Mouse (Mus musculus) limb, embryonic 13.5 days (tissue): ENCODE measurements around the gene Inpp5a. TPM values are rescaled to one million over a fixed set of nuclear protein-coding genes. Genes with fewer than 3 reads are reported as not detected.

Experiments used
- ATAC-seq: fragments of 200-750 bp; cut with Nextera tagmentation; 2 replicates; pipeline ENCODE4 v1.8.0; 2017; ENCODE audit warnings: low read depth, moderate number of reproducible peaks, moderate TSS enrichment; ENCODE audit not compliant: low FRiP score
- H3K27ac ChIP-seq: fragments of 300-500 bp; sonication (generic); 2 replicates; pipeline ENCODE4 v1.5.1; 2015; ENCODE audit warnings: inconsistent platforms, mild to moderate bottlenecking, moderate library complexity
- H3K27me3 ChIP-seq: fragments of 300-500 bp; sonication (generic); 2 replicates; pipeline ENCODE4 v1.6.1; 2015; ENCODE audit warnings: mild to moderate bottlenecking, inconsistent platforms
- H3K36me3 ChIP-seq: fragments of 300-500 bp; sonication (generic); 2 replicates; pipeline ENCODE4 v1.6.1; 2015; ENCODE audit warnings: inconsistent platforms, mild to moderate bottlenecking, moderate library complexity
- H3K4me1 ChIP-seq: fragments of 300-500 bp; sonication (generic); 2 replicates; pipeline ENCODE4 v1.6.1; 2015; ENCODE audit warnings: inconsistent platforms
- H3K4me2 ChIP-seq: fragments of 300-500 bp; sonication (generic); replicated peaks from 2 replicates; pipeline ENCODE4 v1.6.1; 2015; ENCODE audit warnings: inconsistent platforms, mild to moderate bottlenecking, moderate library complexity
- H3K4me3 ChIP-seq: fragments of 300-500 bp; sonication (generic); 2 replicates; pipeline ENCODE4 v1.5.1; 2015; ENCODE audit warnings: moderate library complexity, mild to moderate bottlenecking, inconsistent platforms
- H3K9ac ChIP-seq: fragments of 300-500 bp; sonication (generic); 2 replicates; pipeline ENCODE4 v1.6.1; 2015; ENCODE audit warnings: mild to moderate bottlenecking, inconsistent platforms
- H3K9me3 ChIP-seq: fragments of 300-500 bp; sonication (generic); 2 replicates; pipeline ENCODE4 v1.6.1; 2016; ENCODE audit warnings: inconsistent platforms
- WGBS: fragments of 180-500 bp; shearing (Covaris S2); methylation state at CpG from one replicate; pipeline ENCODE4 v1.1.7; 2015; 5-methylcytosine and 5-hydroxymethylcytosine counted together
- polyA plus RNA-seq: library from polyadenylated mRNA; unstranded; fragments of >200 nt; fragmentation: Nextera tagmentation; extraction: Ambion mirVana; gene quantifications from 2 replicates; pipeline ENCODE4 v1.2.1, GENCODE M21; 2015

The Inpp5a gene
- polyA plus RNA-seq, 1 experiment from 2014 or later: 25.2 TPM

DNA sequence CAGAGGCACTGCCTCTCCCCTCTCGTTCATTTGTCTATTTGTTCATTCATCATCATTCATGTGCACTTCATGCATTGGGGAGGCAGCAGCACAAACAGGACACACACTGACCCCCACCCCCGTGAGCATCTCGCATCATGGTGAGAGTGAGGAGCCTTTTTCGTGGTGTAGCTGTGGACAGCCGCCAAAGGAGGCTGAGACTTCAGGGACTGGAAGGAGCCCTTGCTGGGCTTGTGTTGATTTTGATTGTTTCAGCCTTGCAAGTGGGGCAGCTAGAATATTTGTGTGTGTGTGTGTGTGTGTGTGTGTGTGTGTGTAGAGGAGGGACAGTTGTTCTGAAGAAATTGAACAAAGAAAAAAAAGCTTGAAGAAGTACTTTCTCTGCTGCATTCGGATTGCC, 67.8 kb downstream of the Inpp5a start:
- H3K4me2 ChIP-seq: no peak overlapping the region
- H3K9ac ChIP-seq: no peak overlapping the region
- ATAC-seq: no peak
- H3K4me3 ChIP-seq: no peak overlapping the region
- H3K9me3 ChIP-seq: no peaks in the 10 kb centered on the region
- no peak overlapping the region; the same call in 1 of the 2 replicates for H3K27ac ChIP-seq
- H3K36me3 ChIP-seq: no peaks in the 10 kb centered on the region
- no peaks in the 10 kb centered on the region for H3K27me3 ChIP-seq
- H3K4me1 ChIP-seq: no peaks in the 10 kb centered on the region
- 71% methylated on average over 6 of the region's 6 CpGs for WGBS

GRCm38 (mm10) chr7:139461344-139461743, 72.4 kb downstream of the Inpp5a start:
- H3K9me3 ChIP-seq: no peaks in the 10 kb centered on the region
- 92% methylated on average over 12 of the region's 12 CpGs for WGBS
- no peaks in the 10 kb centered on the region for H3K27me3 ChIP-seq
- no peak for ATAC-seq
- H3K9ac ChIP-seq: no peak overlapping the region
- peaks cover 1% of the 10 kb centered on the region for H3K4me1 ChIP-seq
- no peak overlapping the region for H3K4me2 ChIP-seq
- H3K36me3 ChIP-seq: no peaks in the 10 kb centered on the region
- no peak overlapping the region for H3K4me3 ChIP-seq
- H3K27ac ChIP-seq: no peak overlapping the region

DNA sequence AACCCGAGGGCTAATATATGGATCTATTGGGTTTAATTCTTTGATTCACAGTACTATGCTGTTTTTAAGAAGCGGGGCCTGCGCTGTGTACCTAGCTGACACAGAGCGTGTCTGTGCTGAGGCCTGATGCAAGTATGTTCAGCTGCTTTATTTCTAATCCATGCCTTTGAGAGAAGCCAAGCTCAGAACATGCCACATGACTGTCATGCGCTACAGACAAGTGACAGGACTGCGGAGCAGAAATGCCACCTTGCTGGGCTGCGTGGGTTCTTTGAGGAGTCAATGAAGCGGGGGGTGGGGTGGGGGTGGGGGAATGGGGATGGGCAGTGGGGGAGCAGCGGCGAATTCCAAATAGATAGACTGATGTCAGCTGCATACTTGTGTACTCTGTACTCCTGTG, 73.2 kb downstream of the Inpp5a start:
- H3K27ac ChIP-seq: no peak overlapping the region
- 93% methylated on average over 10 of the region's 10 CpGs for WGBS

DNA sequence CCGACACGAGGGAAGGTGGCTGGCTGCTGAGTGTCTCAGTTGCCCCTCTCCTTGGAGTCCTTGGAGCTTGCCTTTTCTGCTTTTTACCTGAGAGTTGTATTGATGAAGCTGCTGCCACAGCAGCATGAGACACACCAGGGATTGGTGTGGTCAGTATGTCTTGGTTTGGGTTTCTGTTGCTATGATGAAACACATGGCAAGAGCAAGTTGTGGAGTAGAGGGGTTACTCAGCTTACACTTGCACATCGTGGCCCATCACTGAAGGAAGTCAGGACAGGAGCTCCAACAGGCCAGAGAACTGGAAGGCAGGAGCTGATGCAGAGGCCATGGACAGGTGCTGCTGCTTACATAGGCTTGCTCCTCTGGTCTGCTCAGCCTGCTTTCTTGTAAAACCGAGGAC, 76.6 kb downstream of the Inpp5a start:
- no peak overlapping the region for H3K27ac ChIP-seq
- H3K4me2 ChIP-seq: no peak overlapping the region
- H3K27me3 ChIP-seq: no peaks in the 10 kb centered on the region
- H3K36me3 ChIP-seq: no peaks in the 10 kb centered on the region
- no peak for ATAC-seq
- H3K9ac ChIP-seq: no peak overlapping the region
- no peaks in the 10 kb centered on the region for H3K9me3 ChIP-seq
- 80% methylated on average over 4 of the region's 4 CpGs for WGBS
- peaks cover 27% of the 10 kb centered on the region for H3K4me1 ChIP-seq
- H3K4me3 ChIP-seq: no peak overlapping the region

More for the DNA sequence above, 73.2 kb downstream of the Inpp5a start:
- Histone ChIP-seq H3K9ac (no peak overlapping the region), H3K4me2 (no peak overlapping the region), H3K27me3 (no peaks in the 10 kb centered on the region), H3K4me1 (peaks cover 9% of the 10 kb centered on the region), H3K36me3 (no peaks in the 10 kb centered on the region), H3K4me3 (no peak overlapping the region), H3K9me3 (no peaks in the 10 kb centered on the region)
- ATAC-seq: no peak

- Histone ChIP-seq H3K27ac (peak overlapping the region; percentile 69; the same call in 1 of the 2 replicates), H3K4me2 (no peak overlapping the region), H3K4me1 (peaks cover 27% of the 10 kb centered on the region), H3K36me3 (no peaks in the 10 kb centered on the region), H3K9me3 (no peaks in the 10 kb centered on the region), H3K4me3 (no peak overlapping the region), H3K27me3 (no peaks in the 10 kb centered on the region), H3K9ac (no peak overlapping the region)
- 53% methylated on average over 6 of the region's 7 CpGs for WGBS
- no peak for ATAC-seq
Observed at GRCm38 (mm10) chr7:139466484-139467176, 77.7 kb downstream of the Inpp5a start.

DNA sequence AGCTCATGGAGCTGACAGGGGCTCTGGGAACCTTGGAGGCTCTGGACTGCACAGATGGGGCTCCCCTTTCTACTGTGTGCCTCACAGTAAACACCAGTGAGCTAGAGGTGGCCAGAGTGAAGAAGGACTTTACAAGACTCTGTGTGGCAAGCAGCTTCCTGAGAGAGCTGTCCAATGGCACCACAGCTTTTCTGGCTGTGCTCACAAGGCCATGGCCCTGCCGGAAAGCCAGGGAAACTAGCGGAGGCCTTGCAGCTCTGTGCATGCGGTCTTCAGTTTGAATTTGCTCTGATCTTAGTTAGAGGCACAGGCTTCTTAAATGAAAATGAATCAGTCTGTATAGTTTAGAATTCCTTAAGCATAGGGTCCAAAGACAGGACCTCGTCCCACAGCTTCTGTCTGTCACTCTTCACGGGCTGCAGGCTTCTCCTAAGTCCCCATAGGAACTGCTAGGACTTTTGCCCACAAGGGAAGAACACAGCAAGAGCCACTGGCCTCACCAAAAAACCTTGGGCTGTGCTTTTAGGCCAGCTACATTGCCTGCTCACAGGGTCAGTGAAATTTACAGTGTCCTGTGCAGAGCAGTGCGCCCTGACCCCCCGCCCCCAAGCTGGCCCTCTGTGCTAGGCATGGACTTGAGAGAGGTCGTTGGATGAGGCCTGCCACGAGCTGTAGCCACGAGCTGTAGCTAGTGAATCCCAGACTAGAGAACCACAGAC, 78.4 kb downstream of the Inpp5a start:
- Histone ChIP-seq H3K27ac (peak overlapping the region; percentile 69; the same call in 1 of the 2 replicates), H3K27me3 (no peaks in the 10 kb centered on the region), H3K4me2 (no peak overlapping the region), H3K9me3 (no peaks in the 10 kb centered on the region), H3K4me1 (peaks cover 28% of the 10 kb centered on the region), H3K9ac (no peak overlapping the region; the same call in 1 of the 2 replicates), H3K36me3 (no peaks in the 10 kb centered on the region), H3K4me3 (no peak overlapping the region)
- ATAC-seq: no peak
- 66% methylated on average over 10 of the region's 10 CpGs for WGBS

GRCm38 (mm10) chr7:139467896-139468279, 79.0 kb downstream of the Inpp5a start:
- Histone ChIP-seq H3K4me2 (no peak overlapping the region), H3K9me3 (no peaks in the 10 kb centered on the region), H3K36me3 (no peaks in the 10 kb centered on the region), H3K4me3 (no peak overlapping the region), H3K9ac (no peak overlapping the region), H3K4me1 (peaks cover 34% of the 10 kb centered on the region), H3K27ac (peak overlapping the region; percentile 69; the same call in 1 of the 2 replicates), H3K27me3 (no peaks in the 10 kb centered on the region)
- ATAC-seq: no peak
- 60% methylated on average over 4 of the region's 4 CpGs for WGBS

DNA sequence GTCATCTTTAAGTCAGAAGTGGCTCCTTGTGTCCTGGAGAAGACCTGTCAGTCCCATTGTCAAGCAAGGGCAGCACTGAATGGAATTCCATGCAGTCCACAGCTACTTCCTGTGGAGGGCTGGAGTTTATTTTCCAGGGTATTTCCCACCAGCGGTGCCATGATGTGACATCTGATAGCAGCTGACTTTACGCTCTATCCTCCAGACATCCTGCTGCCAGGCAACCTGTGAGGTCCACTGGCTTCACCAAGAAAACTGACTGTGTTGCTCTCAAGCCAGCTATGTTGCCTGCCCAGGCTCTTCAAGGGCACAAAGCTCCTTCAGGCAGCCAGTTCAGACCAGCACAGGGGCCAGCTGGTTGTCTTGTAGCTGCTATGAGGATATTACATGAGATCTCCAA, 79.5 kb downstream of the Inpp5a start:
- Histone ChIP-seq H3K27me3 (no peaks in the 10 kb centered on the region), H3K9me3 (no peaks in the 10 kb centered on the region), H3K4me3 (no peak overlapping the region), H3K27ac (peak overlapping the region; percentile 69; the same call in 1 of the 2 replicates), H3K9ac (0 out of 2 replicates have a peak overlapping the region, but pooled peaks have one; percentile 8), H3K36me3 (no peaks in the 10 kb centered on the region), H3K4me2 (no peak overlapping the region), H3K4me1 (peaks cover 36% of the 10 kb centered on the region)
- peak; percentile 17; the same call in 1 of the 2 replicates for ATAC-seq
- WGBS: 49% methylated on average over 2 of the region's 2 CpGs

DNA sequence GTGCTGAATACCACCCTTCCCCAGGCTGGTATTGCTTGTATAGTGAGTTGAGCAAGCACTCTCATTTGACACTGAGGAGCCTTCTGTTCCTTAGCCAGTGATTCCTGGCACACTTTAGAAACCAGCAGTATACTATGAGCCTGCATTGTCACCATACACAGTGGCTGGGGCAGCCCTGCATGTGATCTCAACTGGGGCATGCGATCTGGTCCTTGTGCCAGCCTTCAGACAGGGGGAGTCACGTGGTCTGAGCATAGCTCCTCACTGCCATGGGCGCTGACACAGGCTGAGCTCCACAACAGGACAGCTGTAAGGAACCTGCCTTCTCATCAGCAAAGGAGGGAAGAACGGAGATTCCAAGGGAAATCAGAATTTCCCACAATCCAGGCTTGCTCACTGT, 80.5 kb downstream of the Inpp5a start:
- Histone ChIP-seq H3K4me2 (no peak overlapping the region), H3K4me3 (no peak overlapping the region), H3K4me1 (peaks cover 36% of the 10 kb centered on the region), H3K9me3 (no peaks in the 10 kb centered on the region), H3K36me3 (no peaks in the 10 kb centered on the region), H3K27ac (no peak overlapping the region), H3K9ac (no peak overlapping the region), H3K27me3 (no peaks in the 10 kb centered on the region)
- WGBS: 87% methylated on average over 4 of the region's 4 CpGs
- ATAC-seq: no peak

DNA sequence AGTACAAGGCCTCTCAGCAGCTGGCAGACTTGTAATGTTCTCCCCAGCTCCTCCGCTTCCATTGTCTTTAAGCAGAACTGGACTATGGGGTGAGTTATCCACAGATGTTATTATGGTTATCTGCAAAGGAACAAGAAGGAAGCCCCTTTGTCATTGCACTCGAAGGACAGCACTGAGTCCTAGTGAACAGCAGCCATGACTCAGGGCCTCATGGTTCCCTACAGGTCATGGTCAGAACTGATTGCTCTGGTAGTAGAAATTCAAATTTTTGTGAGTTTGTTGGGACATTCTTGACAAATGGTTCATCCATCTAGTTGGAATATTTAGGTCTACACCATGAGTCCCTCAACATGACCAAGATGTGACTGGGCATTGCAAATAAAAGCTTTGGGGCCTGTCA, 81.6 kb downstream of the Inpp5a start:
- no peak overlapping the region for H3K4me2 ChIP-seq
- H3K9me3 ChIP-seq: no peaks in the 10 kb centered on the region
- no peak overlapping the region for H3K9ac ChIP-seq
- no peak overlapping the region for H3K27ac ChIP-seq
- no peaks in the 10 kb centered on the region for H3K27me3 ChIP-seq
- peaks cover 36% of the 10 kb centered on the region for H3K4me1 ChIP-seq
- WGBS: 87% methylated on average over 2 of the region's 2 CpGs
- no peak for ATAC-seq
- H3K36me3 ChIP-seq: no peaks in the 10 kb centered on the region
- H3K4me3 ChIP-seq: no peak overlapping the region

DNA sequence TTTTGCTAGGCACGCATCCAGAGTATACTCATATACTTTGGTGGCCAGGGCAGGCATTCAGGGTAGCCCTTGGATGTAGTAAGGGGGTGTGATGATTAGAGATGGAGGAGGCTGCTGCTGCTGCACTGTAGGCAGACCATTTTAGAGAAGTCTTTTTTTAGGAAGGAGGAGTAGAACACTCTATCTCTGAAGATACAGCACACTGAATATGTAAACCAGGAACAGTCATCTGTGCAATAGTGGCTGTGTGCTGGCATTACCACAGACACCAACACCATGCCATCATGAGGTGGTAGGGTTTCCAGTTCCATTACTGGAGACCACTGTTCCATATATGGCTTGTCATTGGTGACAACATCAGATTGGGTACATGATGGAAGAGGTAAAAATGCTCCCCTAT, 83.1 kb downstream of the Inpp5a start:
- no peaks in the 10 kb centered on the region for H3K36me3 ChIP-seq
- no peaks in the 10 kb centered on the region for H3K9me3 ChIP-seq
- H3K4me3 ChIP-seq: no peak overlapping the region
- no peak overlapping the region for H3K4me2 ChIP-seq
- no peak for ATAC-seq
- H3K9ac ChIP-seq: no peak overlapping the region
- peaks cover 28% of the 10 kb centered on the region for H3K4me1 ChIP-seq
- no peak overlapping the region for H3K27ac ChIP-seq
- no peaks in the 10 kb centered on the region for H3K27me3 ChIP-seq
- 89% methylated on average over 1 of the region's 1 CpGs for WGBS

DNA sequence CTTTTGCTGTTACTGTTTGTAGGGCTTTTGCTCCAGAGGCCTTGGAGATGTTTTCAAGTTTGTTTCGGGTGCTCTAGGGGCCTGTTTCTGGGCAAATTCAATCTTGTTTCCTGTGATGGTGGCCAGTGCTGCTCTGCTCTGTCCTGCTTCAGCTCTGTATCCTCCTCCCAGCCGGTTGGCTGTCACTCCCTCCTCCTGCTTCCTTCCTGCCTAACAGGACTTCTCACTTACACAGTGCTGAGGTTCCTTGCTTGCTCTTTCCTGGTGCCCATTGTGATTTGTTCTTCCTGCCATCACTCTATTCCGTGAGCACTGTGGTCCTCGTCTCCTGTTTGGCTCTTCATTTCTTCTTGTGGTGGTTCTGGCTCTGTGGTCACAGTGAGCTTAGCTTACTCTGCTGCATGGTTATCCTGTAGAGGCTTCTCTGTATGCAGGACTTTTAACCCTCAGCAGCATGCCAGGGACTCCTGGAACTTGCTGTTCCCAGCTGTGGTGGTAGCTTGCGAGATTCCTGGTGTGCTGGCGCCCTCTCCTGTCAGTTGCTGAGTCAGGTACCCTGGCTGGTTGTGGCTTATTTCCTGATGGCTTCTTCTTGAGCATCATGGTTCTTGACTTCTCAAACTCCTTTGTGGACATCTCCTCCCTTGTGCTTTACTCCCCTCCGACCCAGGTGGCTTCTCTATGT, 84.1 kb downstream of the Inpp5a start:
- no peak overlapping the region for H3K4me3 ChIP-seq
- peaks cover 18% of the 10 kb centered on the region for H3K4me1 ChIP-seq
- 33% methylated on average over 7 of the region's 7 CpGs for WGBS
- no peaks in the 10 kb centered on the region for H3K27me3 ChIP-seq
- H3K36me3 ChIP-seq: peaks cover under 1% of the 10 kb centered on the region; the same call in 1 of the 2 replicates
- H3K4me2 ChIP-seq: no peak overlapping the region
- no peak overlapping the region; the same call in 1 of the 2 replicates for H3K27ac ChIP-seq
- no peak overlapping the region; the same call in 1 of the 2 replicates for H3K9ac ChIP-seq
- no peaks in the 10 kb centered on the region for H3K9me3 ChIP-seq
- peak; percentile 77; the same call in 1 of the 2 replicates for ATAC-seq
